Mouse (Mus musculus): ENCODE data around the gene Fem1b. TPM values are rescaled to one million over a fixed set of nuclear protein-coding genes. Genes with fewer than 3 reads are reported as not detected.

The Fem1b gene
- polyA plus RNA-seq, 1 experiment = 75.6 TPM

GRCm38 (mm10) chr9:62750381-62750780 is 61.4 kb downstream of the Fem1b start:
- H3K36me3 ChIP-seq (ENCODE audit: control insufficient read depth, insufficient read depth, low read length) = no peaks in the 10 kb centered on the region
- H3K27me3 ChIP-seq (ENCODE audit: control insufficient read depth, insufficient read depth, low read length) = no peaks in the 10 kb centered on the region
- TF ChIP-seq CTCF (IDR thresholded peaks at IDR 0.05; ENCODE audit: control insufficient read depth, insufficient read depth, insufficient replicate concordance, low read depth, low read length) (no peak), POLR2A (IDR thresholded peaks at IDR 0.05; ENCODE audit: control insufficient read depth, low read depth, low read length) (no peak)
- H3K4me3 ChIP-seq (ENCODE audit: control insufficient read depth, low read depth, low read length) = no peak overlapping the region
- peaks cover 7% of the 10 kb centered on the region for H3K4me1 ChIP-seq (ENCODE audit: control insufficient read depth, insufficient read depth, low read length)
- H3K27ac ChIP-seq (ENCODE audit: control insufficient read depth, insufficient read depth, low read depth, low read length) = no peak overlapping the region

- no peak for TF ChIP-seq CTCF (IDR thresholded peaks at IDR 0.05; ENCODE audit: control insufficient read depth, insufficient read depth, insufficient replicate concordance, low read depth, low read length)
- TF ChIP-seq POLR2A (IDR thresholded peaks at IDR 0.05; ENCODE audit: control insufficient read depth, low read depth, low read length) = no peak
- H3K4me1 ChIP-seq (ENCODE audit: control insufficient read depth, insufficient read depth, low read length) = peaks cover 7% of the 10 kb centered on the region
- H3K36me3 ChIP-seq (ENCODE audit: control insufficient read depth, insufficient read depth, low read length) = no peaks in the 10 kb centered on the region
- H3K4me3 ChIP-seq (ENCODE audit: control insufficient read depth, low read depth, low read length) = no peak overlapping the region
- no peak overlapping the region for H3K27ac ChIP-seq (ENCODE audit: control insufficient read depth, insufficient read depth, low read depth, low read length)
- H3K27me3 ChIP-seq (ENCODE audit: control insufficient read depth, insufficient read depth, low read length) = no peaks in the 10 kb centered on the region
Observed at GRCm38 (mm10) chr9:62749666-62750065, 62.1 kb downstream of the Fem1b start.

GRCm38 (mm10) chr9:62746646-62747045 is 65.1 kb downstream of the Fem1b start:
- H3K27ac ChIP-seq (ENCODE audit: control insufficient read depth, insufficient read depth, low read depth, low read length) = no peak overlapping the region
- no peak overlapping the region for H3K4me3 ChIP-seq (ENCODE audit: control insufficient read depth, low read depth, low read length)
- TF ChIP-seq POLR2A (IDR thresholded peaks at IDR 0.05; ENCODE audit: control insufficient read depth, low read depth, low read length) = no peak
- TF ChIP-seq CTCF (IDR thresholded peaks at IDR 0.05; ENCODE audit: control insufficient read depth, insufficient read depth, insufficient replicate concordance, low read depth, low read length) = no peak
- H3K4me1 ChIP-seq (ENCODE audit: control insufficient read depth, insufficient read depth, low read length) = peaks cover 7% of the 10 kb centered on the region
- no peaks in the 10 kb centered on the region for H3K36me3 ChIP-seq (ENCODE audit: control insufficient read depth, insufficient read depth, low read length)
- no peaks in the 10 kb centered on the region for H3K27me3 ChIP-seq (ENCODE audit: control insufficient read depth, insufficient read depth, low read length)

- Histone ChIP-seq H3K36me3 (ENCODE audit: control insufficient read depth, insufficient read depth, low read length) (no peaks in the 10 kb centered on the region), H3K4me1 (ENCODE audit: control insufficient read depth, insufficient read depth, low read length) (peaks cover 2% of the 10 kb centered on the region), H3K27ac (ENCODE audit: control insufficient read depth, insufficient read depth, low read depth, low read length) (no peak overlapping the region), H3K27me3 (ENCODE audit: control insufficient read depth, insufficient read depth, low read length) (no peaks in the 10 kb centered on the region), H3K4me3 (ENCODE audit: control insufficient read depth, low read depth, low read length) (no peak overlapping the region)
- no peak for TF ChIP-seq POLR2A (IDR thresholded peaks at IDR 0.05; ENCODE audit: control insufficient read depth, low read depth, low read length)
- peak; percentile 25; the same call in 1 of the 2 replicates for TF ChIP-seq CTCF (IDR thresholded peaks at IDR 0.05; ENCODE audit: control insufficient read depth, insufficient read depth, insufficient replicate concordance, low read depth, low read length)
Observed at GRCm38 (mm10) chr9:62744558-62745275, 67.0 kb downstream of the Fem1b start.

Other genes starting within 250 kb of the Fem1b start
- gene Itga11, start 134.1 kb downstream of the Fem1b start, polyA plus RNA-seq (2012; rRNA removed) = 3.8 and 4.5 TPM in 2 replicates
- gene Cln6, start 26.9 kb upstream of the Fem1b start, polyA plus RNA-seq (2012; rRNA removed) = 105 and 109 TPM in 2 replicates
- gene Calml4, start 46.1 kb upstream of the Fem1b start, polyA plus RNA-seq (2012; rRNA removed) = 5.2 and 5.6 TPM in 2 replicates
- 215 and 280 TPM in 2 replicates for gene Pias1, start 176.0 kb upstream of the Fem1b start, polyA plus RNA-seq (2012; rRNA removed)